Mouse (Mus musculus): ENCODE results near the gene Fam114a1.

DNA sequence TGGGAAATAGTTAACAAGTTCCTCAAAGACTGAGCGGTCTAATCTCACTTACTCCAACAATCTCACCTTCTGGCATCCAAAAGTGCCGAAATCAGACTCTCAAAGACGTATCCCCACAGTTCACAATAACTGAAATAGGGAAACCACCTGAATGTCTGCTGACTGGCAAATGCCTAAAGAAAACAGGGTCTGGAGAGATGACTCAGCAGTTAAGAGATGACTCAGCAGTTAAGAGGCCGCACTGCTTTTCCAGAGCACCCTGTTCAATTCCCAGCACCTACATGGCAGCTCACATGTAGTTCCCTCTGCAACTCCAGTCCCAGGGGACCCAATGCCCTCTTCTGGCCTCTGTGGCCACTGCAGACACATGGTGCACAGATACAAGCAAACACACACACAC lies 108.2 kb downstream of the Fam114a1 start:
- TF ChIP-seq POLR2A (IDR thresholded peaks at IDR 0.05; ENCODE audit: extremely low read depth, insufficient read depth, low read length) (no peak), CTCF (IDR thresholded peaks at IDR 0.05; ENCODE audit: extremely low read depth, insufficient read depth, low read length) (no peak)
